Mouse (Mus musculus): ENCODE results near the gene Cul1.

GRCm38 (mm10) chr6:47482027-47482426, 28.8 kb downstream of the Cul1 start:
- TF ChIP-seq POLR2A (IDR thresholded peaks at IDR 0.05; ENCODE audit: borderline replicate concordance, insufficient read depth, low read length): no peak
- no peak for TF ChIP-seq CTCF (IDR thresholded peaks at IDR 0.05; ENCODE audit: borderline replicate concordance, insufficient read depth, low read depth, low read length)
